Mouse (Mus musculus) intestine, embryonic 15.5 days (tissue): ENCODE results near the gene Fam19a5. TPM values are rescaled to one million over a fixed set of nuclear protein-coding genes. Genes with fewer than 3 reads are reported as not detected.

Experiments
- ATAC-seq: fragments of 200-750 bp; cut with Nextera tagmentation; 2 replicates; pipeline ENCODE4 v1.8.0; 2017; ENCODE audit warnings: moderate TSS enrichment, moderate library complexity
- H3K27ac ChIP-seq: fragments of 300-500 bp; sonication (generic); 2 replicates; pipeline ENCODE4 v1.5.1; 2015; ENCODE audit warnings: mild to moderate bottlenecking, inconsistent platforms
- H3K27me3 ChIP-seq: fragments of 300-500 bp; sonication (generic); replicated peaks from 2 replicates; pipeline ENCODE4 v1.6.1; 2015; ENCODE audit warnings: inconsistent platforms
- H3K36me3 ChIP-seq: fragments of 300-500 bp; sonication (generic); 2 replicates; pipeline ENCODE4 v1.6.1; 2015; ENCODE audit warnings: inconsistent platforms
- H3K4me1 ChIP-seq: fragments of 300-500 bp; sonication (generic); replicated peaks from 2 replicates; pipeline ENCODE4 v1.6.1; 2015; ENCODE audit warnings: inconsistent platforms
- H3K4me2 ChIP-seq: fragments of 300-500 bp; sonication (generic); replicated peaks from 2 replicates; pipeline ENCODE4 v1.6.1; 2015; ENCODE audit warnings: mild to moderate bottlenecking, inconsistent platforms
- H3K4me3 ChIP-seq: fragments of 300-500 bp; sonication (generic); replicated peaks from 2 replicates; pipeline ENCODE4 v1.5.1; 2015; ENCODE audit warnings: inconsistent platforms
- H3K9ac ChIP-seq: fragments of 300-500 bp; sonication (generic); 2 replicates; pipeline ENCODE4 v1.6.1; 2015; ENCODE audit warnings: inconsistent platforms
- H3K9me3 ChIP-seq: fragments of 300-500 bp; sonication (generic); 2 replicates; pipeline ENCODE4 v1.6.1; 2016; ENCODE audit warnings: inconsistent platforms
- WGBS: fragments of 180-500 bp; shearing (Covaris S2); methylation state at CpG from one replicate; pipeline ENCODE4 v1.1.7; 2015; 5-methylcytosine and 5-hydroxymethylcytosine counted together
- polyA plus RNA-seq: library from polyadenylated mRNA; unstranded; fragments of >200 nt; fragmentation: Nextera tagmentation; extraction: Ambion mirVana; gene quantifications from 2 replicates; pipeline ENCODE4 v1.2.1, GENCODE M21; 2015

Gene Fam19a5
- polyA plus RNA-seq, 1 experiment from 2014 or later, result 2.4 TPM

GRCm38 (mm10) chr15:87646313-87647061, 102.4 kb downstream of the Fam19a5 start:
- no peak overlapping the region for H3K4me2 ChIP-seq
- no peak overlapping the region for H3K27ac ChIP-seq
- H3K36me3 ChIP-seq, result no peaks in the 10 kb centered on the region
- H3K9ac ChIP-seq, result no peak overlapping the region
- no peaks in the 10 kb centered on the region for H3K9me3 ChIP-seq
- no peaks in the 10 kb centered on the region for H3K4me1 ChIP-seq
- H3K27me3 ChIP-seq, result no peaks in the 10 kb centered on the region
- WGBS, result 70% methylated on average over 5 of the region's 5 CpGs
- ATAC-seq, result no peak
- no peak overlapping the region for H3K4me3 ChIP-seq

- no peak overlapping the region for H3K27ac ChIP-seq
- H3K4me1 ChIP-seq, result no peaks in the 10 kb centered on the region
- ATAC-seq, result no peak
- H3K27me3 ChIP-seq, result no peaks in the 10 kb centered on the region
- WGBS, result 83% methylated on average over 2 of the region's 2 CpGs
- H3K36me3 ChIP-seq, result no peaks in the 10 kb centered on the region
- H3K9me3 ChIP-seq, result no peaks in the 10 kb centered on the region
- H3K4me3 ChIP-seq, result no peak overlapping the region
- H3K9ac ChIP-seq, result no peak overlapping the region
- no peak overlapping the region for H3K4me2 ChIP-seq
These were observed 105.6 kb downstream of the Fam19a5 start for GRCm38 (mm10) chr15:87649651-87650050.

GRCm38 (mm10) chr15:87654551-87654950, 110.5 kb downstream of the Fam19a5 start:
- no peaks in the 10 kb centered on the region for H3K27me3 ChIP-seq
- H3K27ac ChIP-seq, result no peak overlapping the region
- H3K4me3 ChIP-seq, result no peak overlapping the region
- H3K4me1 ChIP-seq, result no peaks in the 10 kb centered on the region
- 61% methylated on average over 6 of the region's 6 CpGs for WGBS
- no peak overlapping the region for H3K9ac ChIP-seq
- H3K9me3 ChIP-seq, result no peaks in the 10 kb centered on the region
- no peak for ATAC-seq
- no peaks in the 10 kb centered on the region for H3K36me3 ChIP-seq
- H3K4me2 ChIP-seq, result no peak overlapping the region

GRCm38 (mm10) chr15:87656496-87657155, 112.5 kb downstream of the Fam19a5 start:
- Histone ChIP-seq H3K4me2 (no peak overlapping the region), H3K9me3 (no peaks in the 10 kb centered on the region), H3K9ac (no peak overlapping the region), H3K4me3 (no peak overlapping the region), H3K36me3 (no peaks in the 10 kb centered on the region), H3K27ac (no peak overlapping the region), H3K27me3 (no peaks in the 10 kb centered on the region), H3K4me1 (no peaks in the 10 kb centered on the region)
- no peak for ATAC-seq
- 48% methylated on average over 20 of the region's 20 CpGs for WGBS

- Histone ChIP-seq H3K9me3 (no peaks in the 10 kb centered on the region), H3K4me3 (no peak overlapping the region), H3K4me2 (no peak overlapping the region), H3K4me1 (no peaks in the 10 kb centered on the region), H3K27ac (no peak overlapping the region), H3K36me3 (no peaks in the 10 kb centered on the region), H3K27me3 (no peaks in the 10 kb centered on the region), H3K9ac (no peak overlapping the region)
- no peak for ATAC-seq
- WGBS, result 84% methylated on average over 6 of the region's 6 CpGs
These were observed 115.6 kb downstream of the Fam19a5 start for GRCm38 (mm10) chr15:87659729-87660128.

- Histone ChIP-seq H3K9ac (no peak overlapping the region), H3K4me1 (no peaks in the 10 kb centered on the region), H3K4me3 (no peak overlapping the region), H3K4me2 (no peak overlapping the region), H3K27me3 (no peaks in the 10 kb centered on the region), H3K36me3 (no peaks in the 10 kb centered on the region), H3K9me3 (no peaks in the 10 kb centered on the region), H3K27ac (no peak overlapping the region)
- no peak for ATAC-seq
- WGBS, result 88% methylated on average over 7 of the region's 7 CpGs
These were observed 117.9 kb downstream of the Fam19a5 start for GRCm38 (mm10) chr15:87661954-87662353.

- no peak overlapping the region for H3K27ac ChIP-seq
- no peak overlapping the region for H3K4me2 ChIP-seq
- 91% methylated on average over 13 of the region's 13 CpGs for WGBS
- ATAC-seq, result no peak
- H3K9me3 ChIP-seq, result no peaks in the 10 kb centered on the region
- H3K4me1 ChIP-seq, result no peaks in the 10 kb centered on the region
- no peaks in the 10 kb centered on the region for H3K27me3 ChIP-seq
- H3K9ac ChIP-seq, result no peak overlapping the region
- no peak overlapping the region for H3K4me3 ChIP-seq
- H3K36me3 ChIP-seq, result no peaks in the 10 kb centered on the region
These were observed 122.1 kb downstream of the Fam19a5 start for GRCm38 (mm10) chr15:87666041-87666750.

- Histone ChIP-seq H3K36me3 (no peaks in the 10 kb centered on the region), H3K27ac (no peak overlapping the region), H3K27me3 (no peaks in the 10 kb centered on the region), H3K9ac (no peak overlapping the region), H3K4me3 (no peak overlapping the region), H3K4me2 (no peak overlapping the region), H3K9me3 (no peaks in the 10 kb centered on the region), H3K4me1 (no peaks in the 10 kb centered on the region)
- no peak for ATAC-seq
- 82% methylated on average over 7 of the region's 7 CpGs for WGBS
These were observed 123.3 kb downstream of the Fam19a5 start for GRCm38 (mm10) chr15:87667416-87667815.

GRCm38 (mm10) chr15:87668112-87668511, 124.0 kb downstream of the Fam19a5 start:
- no peak overlapping the region for H3K27ac ChIP-seq
- ATAC-seq, result no peak
- no peak overlapping the region for H3K4me3 ChIP-seq
- no peaks in the 10 kb centered on the region for H3K9me3 ChIP-seq
- H3K4me2 ChIP-seq, result no peak overlapping the region
- no peaks in the 10 kb centered on the region for H3K27me3 ChIP-seq
- no peaks in the 10 kb centered on the region for H3K36me3 ChIP-seq
- no peak overlapping the region for H3K9ac ChIP-seq
- no peaks in the 10 kb centered on the region for H3K4me1 ChIP-seq
- 66% methylated on average over 5 of the region's 5 CpGs for WGBS

- Histone ChIP-seq H3K27me3 (no peaks in the 10 kb centered on the region), H3K4me2 (no peak overlapping the region), H3K4me1 (no peaks in the 10 kb centered on the region), H3K9ac (no peak overlapping the region), H3K36me3 (no peaks in the 10 kb centered on the region), H3K27ac (no peak overlapping the region), H3K4me3 (no peak overlapping the region), H3K9me3 (no peaks in the 10 kb centered on the region)
- no peak for ATAC-seq
- WGBS, result 66% methylated on average over 9 of the region's 9 CpGs
These were observed 127.8 kb downstream of the Fam19a5 start for GRCm38 (mm10) chr15:87671929-87672328.

GRCm38 (mm10) chr15:87678711-87679110, 134.6 kb downstream of the Fam19a5 start:
- H3K9me3 ChIP-seq, result no peaks in the 10 kb centered on the region

GRCm38 (mm10) chr15:87682410-87682809, 138.3 kb downstream of the Fam19a5 start:
- Histone ChIP-seq H3K9me3 (no peaks in the 10 kb centered on the region), H3K9ac (no peak overlapping the region), H3K4me2 (no peak overlapping the region), H3K36me3 (no peaks in the 10 kb centered on the region), H3K27me3 (no peaks in the 10 kb centered on the region), H3K4me3 (no peak overlapping the region), H3K4me1 (no peaks in the 10 kb centered on the region), H3K27ac (no peak overlapping the region)
- no peak for ATAC-seq
- 71% methylated on average over 3 of the region's 3 CpGs for WGBS

More at GRCm38 (mm10) chr15:87678711-87679110, 134.6 kb downstream of the Fam19a5 start:
- no peaks in the 10 kb centered on the region for H3K4me1 ChIP-seq
- no peaks in the 10 kb centered on the region for H3K36me3 ChIP-seq
- H3K27ac ChIP-seq, result no peak overlapping the region
- no peak overlapping the region for H3K9ac ChIP-seq
- no peak for ATAC-seq
- WGBS, result 42% methylated on average over 6 of the region's 6 CpGs
- H3K27me3 ChIP-seq, result no peaks in the 10 kb centered on the region
- H3K4me2 ChIP-seq, result no peak overlapping the region
- no peak overlapping the region for H3K4me3 ChIP-seq
